Mouse (Mus musculus): ENCODE data around the gene Cdh13. TPM values are rescaled to one million over a fixed set of nuclear protein-coding genes. Genes with fewer than 3 reads are reported as not detected.

Cdh13 gene
- polyA plus RNA-seq, 1 experiment from 2014 or later, result 18.5 TPM

DNA sequence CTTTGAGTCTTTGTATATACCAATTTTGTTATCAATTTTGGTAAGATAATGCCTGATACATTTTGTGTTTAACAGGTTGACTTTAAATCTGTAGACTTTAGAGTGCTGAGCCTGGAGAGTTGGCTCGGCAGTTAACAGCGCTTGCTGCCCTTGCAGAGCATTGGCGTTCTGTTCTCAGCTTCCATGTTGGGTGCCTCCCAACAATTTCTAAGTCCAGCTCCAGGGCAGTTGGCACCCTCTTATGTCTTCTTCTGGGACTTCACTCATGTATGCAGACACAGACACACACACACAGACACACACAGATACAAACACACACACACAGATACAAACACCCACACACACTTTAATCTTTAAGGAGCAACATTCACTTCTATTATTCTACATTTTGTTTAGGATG lies 672.6 kb downstream of the Cdh13 start:
- H3K4me1 ChIP-seq (replicated peaks; ENCODE audit: control insufficient read depth, insufficient read depth), result no peaks in the 10 kb centered on the region
- H3K9ac ChIP-seq (ENCODE audit: low read length), result no peak overlapping the region
- no peaks in the 10 kb centered on the region for H3K9me3 ChIP-seq (ENCODE audit: control insufficient read depth, low read length)
- DNase-seq (ENCODE audit: low spot score), result no peak
- H3K27me3 ChIP-seq (ENCODE audit: control insufficient read depth, insufficient read depth, low read length), result no peaks in the 10 kb centered on the region
- no peak overlapping the region for H3K4me3 ChIP-seq (ENCODE audit: low read depth, low read length)
- TF ChIP-seq CTCF (IDR thresholded peaks at IDR 0.05; ENCODE audit: low read depth), result no peak
- no peak for TF ChIP-seq EP300 (optimal IDR thresholded peaks at IDR 0.05)
- no peak for ATAC-seq (ENCODE audit: low FRiP score, low TSS enrichment)
- no peak overlapping the region for H3K27ac ChIP-seq (replicated peaks)
- H3K36me3 ChIP-seq (ENCODE audit: control insufficient read depth, insufficient read depth, low read length), result no peaks in the 10 kb centered on the region
- WGBS, result 79% methylated on average over 3 of the region's 3 CpGs
- H3K4me2 ChIP-seq (replicated peaks; ENCODE audit: low read depth), result no peak overlapping the region

DNA sequence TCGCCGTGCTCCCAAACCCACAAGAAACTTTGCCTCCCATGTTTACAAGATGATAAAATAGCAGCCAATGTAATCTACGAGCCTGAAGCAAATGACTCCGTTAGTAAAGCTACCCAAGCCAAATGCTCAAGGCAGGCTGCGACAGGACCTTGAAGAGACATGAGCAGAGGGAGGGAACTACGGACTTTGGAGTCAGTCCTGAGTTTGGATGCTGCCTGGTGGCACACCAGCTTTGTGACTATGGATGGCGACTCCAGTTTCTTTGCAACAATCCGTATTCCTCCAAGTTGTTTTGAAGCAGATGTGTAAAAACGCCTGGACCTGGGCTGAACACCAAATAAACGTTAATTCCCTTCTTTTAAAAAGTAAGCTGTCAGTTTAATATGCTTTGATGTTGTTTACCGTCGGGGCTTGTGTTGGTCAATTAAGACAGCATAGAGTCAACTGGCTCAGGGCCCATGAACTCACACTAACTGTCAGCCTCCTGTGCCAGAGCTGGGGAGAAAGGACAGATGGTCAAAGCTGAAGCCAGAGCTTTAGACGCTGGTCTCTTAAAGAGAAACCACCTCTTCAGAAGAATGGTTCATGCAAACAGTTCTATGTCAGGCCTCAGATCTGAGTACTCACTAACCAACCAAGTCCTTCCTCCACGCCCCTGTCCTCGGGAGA lies 678.5 kb downstream of the Cdh13 start:
- Histone ChIP-seq H3K4me3 (ENCODE audit: low read depth, low read length) (no peak overlapping the region), H3K9ac (ENCODE audit: low read length) (no peak overlapping the region), H3K27ac (replicated peaks) (no peak overlapping the region), H3K9me3 (ENCODE audit: control insufficient read depth, low read length) (no peaks in the 10 kb centered on the region), H3K4me2 (replicated peaks; ENCODE audit: low read depth) (no peak overlapping the region), H3K27me3 (ENCODE audit: control insufficient read depth, insufficient read depth, low read length) (no peaks in the 10 kb centered on the region), H3K36me3 (ENCODE audit: control insufficient read depth, insufficient read depth, low read length) (no peaks in the 10 kb centered on the region), H3K4me1 (replicated peaks; ENCODE audit: control insufficient read depth, insufficient read depth) (no peaks in the 10 kb centered on the region)
- no peak for ATAC-seq (ENCODE audit: low FRiP score, low TSS enrichment)
- no peak for DNase-seq (ENCODE audit: low spot score)
- 52% methylated on average over 15 of the region's 15 CpGs for WGBS
- TF ChIP-seq CTCF (IDR thresholded peaks at IDR 0.05; ENCODE audit: low read depth), result no peak
- no peak for TF ChIP-seq EP300 (optimal IDR thresholded peaks at IDR 0.05)

DNA sequence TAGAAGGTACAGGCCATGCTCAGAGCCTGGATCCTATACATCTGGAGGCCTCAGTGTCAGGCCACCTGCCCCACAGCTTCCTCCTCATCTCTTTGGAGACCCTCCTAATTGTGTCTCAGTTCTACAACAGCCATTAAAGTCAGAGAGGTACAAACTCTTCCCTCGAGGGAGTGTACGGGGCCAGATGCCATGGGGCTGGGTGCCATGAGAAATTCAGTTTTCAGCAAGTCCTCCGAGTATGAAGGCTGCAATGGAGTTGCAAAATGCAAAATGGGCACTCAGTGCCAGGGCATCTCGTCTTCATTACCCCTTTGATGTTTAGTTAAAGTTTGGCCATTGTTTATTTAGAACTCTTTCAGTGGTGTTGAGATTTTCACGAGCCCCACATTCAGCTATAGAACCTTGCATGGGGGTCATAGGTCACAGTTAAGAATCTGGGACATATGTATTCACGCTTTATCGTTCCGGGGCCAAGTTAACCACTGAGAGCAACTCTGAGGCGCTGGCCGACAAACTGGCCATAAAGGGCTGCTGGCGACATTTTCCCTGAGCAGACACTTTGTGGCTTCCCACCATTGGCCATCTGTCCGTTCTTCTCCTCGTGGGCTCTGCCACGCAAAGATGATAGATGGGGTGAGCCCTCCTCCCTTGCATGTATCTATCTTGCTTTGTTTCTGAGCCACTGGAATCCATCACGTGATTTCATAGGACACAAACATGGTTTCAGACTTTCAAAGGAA lies 681.7 kb downstream of the Cdh13 start:
- Histone ChIP-seq H3K27ac (replicated peaks) (no peak overlapping the region), H3K4me3 (ENCODE audit: low read depth, low read length) (no peak overlapping the region), H3K9me3 (ENCODE audit: control insufficient read depth, low read length) (no peaks in the 10 kb centered on the region), H3K9ac (ENCODE audit: low read length) (no peak overlapping the region), H3K27me3 (ENCODE audit: control insufficient read depth, insufficient read depth, low read length) (no peaks in the 10 kb centered on the region), H3K36me3 (ENCODE audit: control insufficient read depth, insufficient read depth, low read length) (no peaks in the 10 kb centered on the region), H3K4me1 (replicated peaks; ENCODE audit: control insufficient read depth, insufficient read depth) (no peaks in the 10 kb centered on the region), H3K4me2 (replicated peaks; ENCODE audit: low read depth) (no peak overlapping the region)
- TF ChIP-seq CTCF (IDR thresholded peaks at IDR 0.05; ENCODE audit: low read depth) (no peak), EP300 (optimal IDR thresholded peaks at IDR 0.05) (no peak)
- 71% methylated on average over 15 of the region's 15 CpGs for WGBS
- ATAC-seq (ENCODE audit: low FRiP score, low TSS enrichment), result no peak
- no peak for DNase-seq (ENCODE audit: low spot score)

DNA sequence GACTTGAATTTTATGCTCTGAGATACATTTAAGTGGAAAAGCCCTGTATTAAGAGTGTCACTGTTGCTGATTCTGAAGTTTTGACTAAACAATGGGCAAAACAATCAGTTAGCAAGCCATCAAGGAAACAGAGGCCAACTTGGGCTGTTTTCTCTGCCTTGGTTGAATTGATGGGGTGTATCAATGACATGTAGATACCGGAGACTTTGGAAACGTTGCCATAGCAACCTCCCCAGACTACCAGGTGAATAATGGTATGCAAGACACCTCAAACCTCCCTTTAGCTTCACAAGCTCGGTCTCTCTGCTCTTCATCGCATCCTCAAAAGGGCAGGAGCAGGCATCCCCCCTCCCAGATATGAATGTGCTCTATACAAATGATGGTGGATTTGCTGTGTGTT lies 685.4 kb downstream of the Cdh13 start:
- H3K27ac ChIP-seq (replicated peaks), result no peak overlapping the region
- H3K9me3 ChIP-seq (ENCODE audit: control insufficient read depth, low read length), result no peaks in the 10 kb centered on the region
- TF ChIP-seq CTCF (IDR thresholded peaks at IDR 0.05; ENCODE audit: low read depth), result no peak
- TF ChIP-seq EP300 (optimal IDR thresholded peaks at IDR 0.05), result no peak
- ATAC-seq (ENCODE audit: low FRiP score, low TSS enrichment), result no peak
- H3K9ac ChIP-seq (ENCODE audit: low read length), result no peak overlapping the region
- DNase-seq (ENCODE audit: low spot score), result no peak
- no peaks in the 10 kb centered on the region for H3K27me3 ChIP-seq (ENCODE audit: control insufficient read depth, insufficient read depth, low read length)
- H3K4me3 ChIP-seq (ENCODE audit: low read depth, low read length), result no peak overlapping the region
- no peaks in the 10 kb centered on the region for H3K4me1 ChIP-seq (replicated peaks; ENCODE audit: control insufficient read depth, insufficient read depth)
- no peak overlapping the region for H3K4me2 ChIP-seq (replicated peaks; ENCODE audit: low read depth)
- no peaks in the 10 kb centered on the region for H3K36me3 ChIP-seq (ENCODE audit: control insufficient read depth, insufficient read depth, low read length)
- 50% methylated on average over 4 of the region's 4 CpGs for WGBS

DNA sequence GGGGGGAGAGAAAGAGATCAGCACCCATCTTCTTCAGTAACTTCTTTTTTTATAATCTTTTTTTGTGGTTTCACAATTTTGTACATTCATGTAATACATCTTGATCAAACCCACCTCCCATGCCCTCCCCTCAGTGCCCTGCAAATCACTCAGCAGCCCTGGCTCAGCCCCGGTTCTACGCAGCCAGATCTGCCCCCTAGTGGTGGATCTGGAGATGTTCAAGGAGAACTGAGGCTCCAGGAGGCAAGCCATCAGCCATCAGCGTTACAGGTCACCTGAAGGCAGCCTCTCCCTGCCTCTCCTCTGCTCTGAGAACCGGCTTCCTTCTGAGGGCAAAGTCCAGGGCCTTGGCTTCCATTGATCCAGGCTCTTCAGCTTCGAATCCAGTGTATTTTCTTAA lies 696.3 kb downstream of the Cdh13 start:
- no peak overlapping the region for H3K9ac ChIP-seq (ENCODE audit: low read length)
- DNase-seq (ENCODE audit: low spot score) (peak; percentile 14), ATAC-seq (ENCODE audit: low FRiP score, low TSS enrichment) (no peak)
- no peak overlapping the region for H3K4me2 ChIP-seq (replicated peaks; ENCODE audit: low read depth)
- H3K9me3 ChIP-seq (ENCODE audit: control insufficient read depth, low read length), result no peaks in the 10 kb centered on the region
- TF ChIP-seq CTCF (IDR thresholded peaks at IDR 0.05; ENCODE audit: low read depth), result peak; percentile 71
- no peak for TF ChIP-seq EP300 (optimal IDR thresholded peaks at IDR 0.05)
- no peaks in the 10 kb centered on the region for H3K27me3 ChIP-seq (ENCODE audit: control insufficient read depth, insufficient read depth, low read length)
- WGBS, result 15% methylated on average over 5 of the region's 5 CpGs
- H3K4me1 ChIP-seq (replicated peaks; ENCODE audit: control insufficient read depth, insufficient read depth), result no peaks in the 10 kb centered on the region
- H3K4me3 ChIP-seq (ENCODE audit: low read depth, low read length), result no peak overlapping the region
- no peaks in the 10 kb centered on the region for H3K36me3 ChIP-seq (ENCODE audit: control insufficient read depth, insufficient read depth, low read length)
- no peak overlapping the region for H3K27ac ChIP-seq (replicated peaks)

DNA sequence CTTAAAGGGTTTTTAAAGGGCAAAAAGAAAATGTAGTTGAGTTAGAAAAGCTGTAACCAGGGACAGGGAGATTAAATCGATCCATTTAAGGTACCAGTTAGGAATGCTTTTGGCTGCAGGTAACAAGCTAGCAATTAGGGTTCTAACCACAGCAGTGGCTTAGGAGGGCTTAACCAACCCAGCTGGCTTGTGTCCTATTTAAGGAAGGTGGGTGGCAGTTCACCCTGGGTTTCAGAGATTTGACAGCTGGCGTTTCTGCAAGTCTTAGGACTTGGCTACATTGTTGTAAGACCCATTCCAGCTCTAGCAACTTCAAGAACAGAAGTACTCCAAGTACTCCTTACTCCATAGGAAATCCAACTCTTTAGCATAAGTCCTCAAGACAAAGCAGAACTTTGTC lies 700.2 kb downstream of the Cdh13 start:
- H3K27ac ChIP-seq (replicated peaks), result no peak overlapping the region
- ATAC-seq (ENCODE audit: low FRiP score, low TSS enrichment) (no peak), DNase-seq (ENCODE audit: low spot score) (no peak)
- TF ChIP-seq CTCF (IDR thresholded peaks at IDR 0.05; ENCODE audit: low read depth) (no peak), EP300 (optimal IDR thresholded peaks at IDR 0.05) (no peak)
- no peaks in the 10 kb centered on the region for H3K4me1 ChIP-seq (replicated peaks; ENCODE audit: control insufficient read depth, insufficient read depth)
- H3K4me3 ChIP-seq (ENCODE audit: low read depth, low read length), result no peak overlapping the region
- H3K27me3 ChIP-seq (ENCODE audit: control insufficient read depth, insufficient read depth, low read length), result no peaks in the 10 kb centered on the region
- no peak overlapping the region for H3K4me2 ChIP-seq (replicated peaks; ENCODE audit: low read depth)
- H3K9me3 ChIP-seq (ENCODE audit: control insufficient read depth, low read length), result no peaks in the 10 kb centered on the region
- no peaks in the 10 kb centered on the region for H3K36me3 ChIP-seq (ENCODE audit: control insufficient read depth, insufficient read depth, low read length)
- WGBS, result 73% methylated on average over 2 of the region's 2 CpGs
- H3K9ac ChIP-seq (ENCODE audit: low read length), result no peak overlapping the region

Measured in stomach, postnatal 0 days (tissue).